In genomic region chr7:30181308-30181707, GRCm38 (mm10) we compare ENCODE assay signal across 8 mouse cellular contexts. TPM values are rescaled to one million over a fixed set of nuclear protein-coding genes. Genes with fewer than 3 reads are reported as not detected.
DNase-seq lines count a peak whose midpoint lies in the region; ATAC-seq and TF ChIP-seq lines count a peak whose summit lies in the region.

No protein-coding gene starts in this region.

- H3K4me2 ChIP-seq in embryonic facial prominence, embryonic 11.5 days (ENCODE audit: low read depth, low read length), result no peak overlapping the region

- peaks cover 34% of the 10 kb centered on the region for H3K4me1 ChIP-seq in G1E (ENCODE audit: insufficient read depth, low read depth, low read length)
- H3K4me1 ChIP-seq in embryonic facial prominence, embryonic 11.5 days (ENCODE audit: control insufficient read depth, insufficient read depth, low read length), result peaks cover 4% of the 10 kb centered on the region; the same call in 1 of the 2 replicates

- H3K27ac ChIP-seq in embryonic facial prominence, embryonic 11.5 days (replicated peaks; ENCODE audit: low read depth, low read length), result no peak overlapping the region

- no peak overlapping the region for H3K9ac ChIP-seq in embryonic facial prominence, embryonic 11.5 days (replicated peaks; ENCODE audit: low read length)

- TF ChIP-seq CTCF in G1E (IDR thresholded peaks at IDR 0.05; ENCODE audit: low read depth, low read length), result peak; percentile 84

- no peak overlapping the region for H3K4me3 ChIP-seq in G1E (ENCODE audit: low read depth, low read length)
- no peak overlapping the region for H3K4me3 ChIP-seq in embryonic facial prominence, embryonic 11.5 days (ENCODE audit: low read depth, low read length)

- peaks cover 41% of the 10 kb centered on the region for H3K36me3 ChIP-seq in G1E (replicated peaks)
- no peaks in the 10 kb centered on the region for H3K36me3 ChIP-seq in embryonic facial prominence, embryonic 11.5 days (replicated peaks; ENCODE audit: control insufficient read depth, insufficient read depth, low read depth, low read length)

- no peaks in the 10 kb centered on the region for H3K9me3 ChIP-seq in G1E (replicated peaks)
- no peaks in the 10 kb centered on the region for H3K9me3 ChIP-seq in embryonic facial prominence, embryonic 11.5 days (replicated peaks; ENCODE audit: control insufficient read depth, low read length)

- 8% methylated on average over 4 of the region's 4 CpGs for WGBS in embryonic facial prominence, embryonic 11.5 days

- no peaks in the 10 kb centered on the region for H3K27me3 ChIP-seq in G1E (ENCODE audit: insufficient read depth, low read length)
- H3K27me3 ChIP-seq in embryonic facial prominence, embryonic 11.5 days (ENCODE audit: control insufficient read depth, insufficient read depth, low read length), result no peaks in the 10 kb centered on the region

- ATAC-seq in G1E (ENCODE audit: extremely low read depth, insufficient number of reproducible peaks, low FRiP score, poor library complexity, severe bottlenecking), result no peak
- ATAC-seq in embryonic facial prominence, embryonic 11.5 days (replicated peaks; ENCODE audit: insufficient number of reproducible peaks, low FRiP score, low TSS enrichment, low read depth), result no peak

- DNase-seq in G1E (ENCODE audit: low spot score), result peak; percentile 37
- DNase-seq in adrenal gland, postnatal 25 days, result peak; percentile 63
- DNase-seq in embryonic facial prominence, embryonic 11.5 days (ENCODE audit: low spot score), result peak; percentile 86
- peak; percentile 84 for DNase-seq in heart, postnatal 4 days
- peak; percentile 61 for DNase-seq in layer of hippocampus, adult 9-11 months
- peak; percentile 89 for DNase-seq in lung, postnatal 36 days
- DNase-seq in right cerebral cortex, adult 2 months (ENCODE audit: low spot score in 2 of 2), result peak; percentile 83
- peak; percentile 53 to 76 for DNase-seq in urinary bladder, postnatal 4 days (ENCODE audit: low spot score in 2 of 2)

RNA-seq across cellular contexts. Expression of gene Cox7a1, which starts 2.6 kb away (rescaled TPM):
- total RNA-seq in G1E (2014; fragmentation: Nextera tagmentation) (16.0 and 19.4 TPM in 2 replicates), G1E (2017) (55.2 and 57.0 TPM in 2 replicates)
- polyA plus RNA-seq in G1E (2012), result 23.4 and 32.4 TPM in 2 replicates
- total RNA-seq in adrenal gland, postnatal 25 days (2021), result 288 and 306 TPM in 2 replicates
- 2.4 and 3.0 TPM in 2 replicates for polyA plus RNA-seq in embryonic facial prominence, embryonic 11.5 days (2014; fragmentation: Nextera tagmentation; extraction: Ambion mirVana)
- total RNA-seq in heart, postnatal 4 days (2021), result 100 to 1,000 TPM; 693 to 795 TPM

RNA-seq across cellular contexts. Expression of gene Zfp146, which starts 11.8 kb away (rescaled TPM):
- total RNA-seq in G1E (2014; fragmentation: Nextera tagmentation), result 123 and 124 TPM in 2 replicates
- total RNA-seq in G1E (2017), result 74.8 and 77.9 TPM in 2 replicates
- polyA plus RNA-seq in G1E (2012), result 4.6 and 12.7 TPM in 2 replicates
- total RNA-seq in adrenal gland, postnatal 25 days (2021), result 45.3 and 50.2 TPM in 2 replicates
- polyA plus RNA-seq in embryonic facial prominence, embryonic 11.5 days (2014; fragmentation: Nextera tagmentation; extraction: Ambion mirVana), result 19.8 and 23.0 TPM in 2 replicates
- total RNA-seq in heart, postnatal 4 days (2021), result 10 to 100 TPM; 45.3 to 46.6 TPM

RNA-seq across cellular contexts. Expression of gene Capns1, which starts 17.3 kb away (rescaled TPM):
- total RNA-seq in G1E (2014; fragmentation: Nextera tagmentation) (313 and 371 TPM in 2 replicates), G1E (2017) (182 and 204 TPM in 2 replicates)
- polyA plus RNA-seq in G1E (2012), result 98.4 and 131 TPM in 2 replicates
- total RNA-seq in adrenal gland, postnatal 25 days (2021), result 624 and 670 TPM in 2 replicates
- 56.8 and 56.9 TPM in 2 replicates for polyA plus RNA-seq in embryonic facial prominence, embryonic 11.5 days (2014; fragmentation: Nextera tagmentation; extraction: Ambion mirVana)
- total RNA-seq in heart, postnatal 4 days (2021), result 100 to 1,000 TPM; 251 to 261 TPM

RNA-seq across cellular contexts. Expression of gene Polr2i, which starts 50.4 kb away (rescaled TPM):
- 23.0 and 34.5 TPM in 2 replicates for total RNA-seq in G1E (2014; fragmentation: Nextera tagmentation)
- 58.7 and 66.6 TPM in 2 replicates for total RNA-seq in G1E (2017)
- 66.9 and 79.0 TPM in 2 replicates for polyA plus RNA-seq in G1E (2012)
- total RNA-seq in adrenal gland, postnatal 25 days (2021), result 63.2 and 71.6 TPM in 2 replicates
- polyA plus RNA-seq in embryonic facial prominence, embryonic 11.5 days (2014; fragmentation: Nextera tagmentation; extraction: Ambion mirVana), result 166 and 177 TPM in 2 replicates
- total RNA-seq in heart, postnatal 4 days (2021), result 10 to 100 TPM; 61.9 to 70.3 TPM

RNA-seq across cellular contexts. Expression of gene Tbcb, which starts 50.8 kb away (rescaled TPM):
- 18.9 and 19.7 TPM in 2 replicates for total RNA-seq in G1E (2014; fragmentation: Nextera tagmentation)
- total RNA-seq in G1E (2017), result 30.8 and 38.1 TPM in 2 replicates
- polyA plus RNA-seq in G1E (2012), result 20.7 and 38.1 TPM in 2 replicates
- total RNA-seq in adrenal gland, postnatal 25 days (2021), result 77.0 and 86.6 TPM in 2 replicates
- polyA plus RNA-seq in embryonic facial prominence, embryonic 11.5 days (2014; fragmentation: Nextera tagmentation; extraction: Ambion mirVana), result 245 and 256 TPM in 2 replicates
- 10 to 100 TPM; 77.2 to 78.9 TPM for total RNA-seq in heart, postnatal 4 days (2021)

Comparison
In these comparisons a context has a peak if more than half of its experiments do, and no peak if none do; other contexts are left out.
1. DNase-seq: peak in every context shown above with its lines; median percentile 89 in lung, postnatal 36 days; 86 in embryonic facial prominence, embryonic 11.5 days; 84 in heart, postnatal 4 days; 83 in right cerebral cortex, adult 2 months; 64 in urinary bladder, postnatal 4 days; 63 in adrenal gland, postnatal 25 days; 61 in layer of hippocampus, adult 9-11 months; 37 in G1E.